Mouse (Mus musculus): ENCODE measurements around the gene Spink2. TPM values are rescaled to one million over a fixed set of nuclear protein-coding genes. Genes with fewer than 3 reads are reported as not detected.
A peak's percentile ranks its signal among the peaks of the same experiment; 100 is the strongest.

Gene Spink2
- 0.75 and 0.99 TPM in 2 replicates for polyA plus RNA-seq (2014; fragmentation: Nextera tagmentation; extraction: Ambion mirVana)

GRCm38 (mm10) chr5:77211236-77211635 is at the start of gene Spink2:
Gene Spink2 (minus strand): TSS chr5:77211471.
- H3K27me3 ChIP-seq (replicated peaks; ENCODE audit: control insufficient read depth, insufficient read depth, low read length), result no peaks in the 10 kb centered on the region
- no peaks in the 10 kb centered on the region for H3K9me3 ChIP-seq (replicated peaks; ENCODE audit: control insufficient read depth, low read length)
- peak within 1 kb of the TSS; percentile 35; the same call in 1 of the 2 replicates for H3K9ac ChIP-seq (ENCODE audit: low read length)
- peak within 1 kb of the TSS; percentile 43 for H3K4me2 ChIP-seq (ENCODE audit: low read length)
- peak within 1 kb of the TSS; percentile 6; the same call in 1 of the 2 replicates for H3K4me3 ChIP-seq (ENCODE audit: low read depth, low read length)
- H3K27ac ChIP-seq (ENCODE audit: low read depth, low read length), result no peak within 1 kb of the TSS
- 8% methylated on average over 18 of the region's 18 CpGs for WGBS
- DNase-seq (ENCODE audit: low spot score), result peak; percentile 7
- peak; percentile 57; the same call in 1 of the 2 replicates for ATAC-seq
- H3K36me3 ChIP-seq (ENCODE audit: control insufficient read depth, insufficient read depth, low read length), result no peaks in the 10 kb centered on the region
- H3K4me1 ChIP-seq (ENCODE audit: control insufficient read depth, insufficient read depth, low read length), result no peaks in the 10 kb centered on the region; the same call in 1 of the 2 replicates

- WGBS, result 69% methylated on average over 6 of the region's 6 CpGs
- ATAC-seq, result no peak
These were observed 48.9 kb upstream of the Spink2 start for GRCm38 (mm10) chr5:77260141-77260540.

GRCm38 (mm10) chr5:77259315-77259714 is 48.0 kb upstream of the Spink2 start:
- H3K4me2 ChIP-seq (ENCODE audit: low read length), result no peak overlapping the region
- no peak overlapping the region for H3K4me3 ChIP-seq (ENCODE audit: low read depth, low read length)
- no peaks in the 10 kb centered on the region for H3K36me3 ChIP-seq (ENCODE audit: control insufficient read depth, insufficient read depth, low read length)
- no peaks in the 10 kb centered on the region for H3K9me3 ChIP-seq (replicated peaks; ENCODE audit: control insufficient read depth, low read length)
- DNase-seq (ENCODE audit: low spot score) (no peak), ATAC-seq (no peak)
- H3K27me3 ChIP-seq (replicated peaks; ENCODE audit: control insufficient read depth, insufficient read depth, low read length), result no peaks in the 10 kb centered on the region
- H3K4me1 ChIP-seq (ENCODE audit: control insufficient read depth, insufficient read depth, low read length), result no peaks in the 10 kb centered on the region
- no peak overlapping the region for H3K9ac ChIP-seq (ENCODE audit: low read length)
- no peak overlapping the region for H3K27ac ChIP-seq (ENCODE audit: low read depth, low read length)

More at GRCm38 (mm10) chr5:77260141-77260540, 48.9 kb upstream of the Spink2 start:
- H3K4me1 ChIP-seq (ENCODE audit: control insufficient read depth, insufficient read depth, low read length), result no peaks in the 10 kb centered on the region; the same call in 1 of the 2 replicates
- no peaks in the 10 kb centered on the region for H3K9me3 ChIP-seq (replicated peaks; ENCODE audit: control insufficient read depth, low read length)
- H3K27ac ChIP-seq (ENCODE audit: low read depth, low read length), result no peak overlapping the region
- no peak for DNase-seq (ENCODE audit: low spot score)
- H3K4me3 ChIP-seq (ENCODE audit: low read depth, low read length), result no peak overlapping the region
- no peaks in the 10 kb centered on the region for H3K36me3 ChIP-seq (ENCODE audit: control insufficient read depth, insufficient read depth, low read length)
- H3K4me2 ChIP-seq (ENCODE audit: low read length), result no peak overlapping the region
- H3K27me3 ChIP-seq (replicated peaks; ENCODE audit: control insufficient read depth, insufficient read depth, low read length), result no peaks in the 10 kb centered on the region
- no peak overlapping the region for H3K9ac ChIP-seq (ENCODE audit: low read length)

GRCm38 (mm10) chr5:77257603-77258002 is 46.3 kb upstream of the Spink2 start:
- Histone ChIP-seq H3K27ac (ENCODE audit: low read depth, low read length) (no peak overlapping the region), H3K9ac (ENCODE audit: low read length) (no peak overlapping the region), H3K9me3 (replicated peaks; ENCODE audit: control insufficient read depth, low read length) (no peaks in the 10 kb centered on the region), H3K27me3 (replicated peaks; ENCODE audit: control insufficient read depth, insufficient read depth, low read length) (no peaks in the 10 kb centered on the region), H3K4me3 (ENCODE audit: low read depth, low read length) (no peak overlapping the region), H3K36me3 (ENCODE audit: control insufficient read depth, insufficient read depth, low read length) (no peaks in the 10 kb centered on the region), H3K4me1 (ENCODE audit: control insufficient read depth, insufficient read depth, low read length) (no peaks in the 10 kb centered on the region), H3K4me2 (ENCODE audit: low read length) (no peak overlapping the region)
- DNase-seq (ENCODE audit: low spot score) (no peak), ATAC-seq (no peak)
- 78% methylated on average over 3 of the region's 3 CpGs for WGBS

GRCm38 (mm10) chr5:77254402-77254801 is 43.1 kb upstream of the Spink2 start:
- Histone ChIP-seq H3K9me3 (replicated peaks; ENCODE audit: control insufficient read depth, low read length) (no peaks in the 10 kb centered on the region), H3K27me3 (replicated peaks; ENCODE audit: control insufficient read depth, insufficient read depth, low read length) (no peaks in the 10 kb centered on the region), H3K4me2 (ENCODE audit: low read length) (no peak overlapping the region), H3K4me1 (ENCODE audit: control insufficient read depth, insufficient read depth, low read length) (no peaks in the 10 kb centered on the region), H3K9ac (ENCODE audit: low read length) (no peak overlapping the region), H3K27ac (ENCODE audit: low read depth, low read length) (no peak overlapping the region), H3K36me3 (ENCODE audit: control insufficient read depth, insufficient read depth, low read length) (no peaks in the 10 kb centered on the region), H3K4me3 (ENCODE audit: low read depth, low read length) (no peak overlapping the region)
- ATAC-seq (no peak), DNase-seq (ENCODE audit: low spot score) (no peak)
- WGBS, result 62% methylated on average over 3 of the region's 3 CpGs

GRCm38 (mm10) chr5:77253154-77253553 is 41.9 kb upstream of the Spink2 start:
- Histone ChIP-seq H3K4me2 (ENCODE audit: low read length) (no peak overlapping the region), H3K9me3 (replicated peaks; ENCODE audit: control insufficient read depth, low read length) (no peaks in the 10 kb centered on the region), H3K36me3 (ENCODE audit: control insufficient read depth, insufficient read depth, low read length) (no peaks in the 10 kb centered on the region), H3K4me3 (ENCODE audit: low read depth, low read length) (no peak overlapping the region), H3K9ac (ENCODE audit: low read length) (no peak overlapping the region), H3K27me3 (replicated peaks; ENCODE audit: control insufficient read depth, insufficient read depth, low read length) (no peaks in the 10 kb centered on the region), H3K27ac (ENCODE audit: low read depth, low read length) (no peak overlapping the region), H3K4me1 (ENCODE audit: control insufficient read depth, insufficient read depth, low read length) (no peaks in the 10 kb centered on the region)
- ATAC-seq, result no peak
- WGBS, result 86% methylated on average over 1 of the region's 1 CpGs
- no peak for DNase-seq (ENCODE audit: low spot score)

- ATAC-seq (no peak), DNase-seq (ENCODE audit: low spot score) (no peak)
- H3K27me3 ChIP-seq (replicated peaks; ENCODE audit: control insufficient read depth, insufficient read depth, low read length), result no peaks in the 10 kb centered on the region
- no peak overlapping the region for H3K4me2 ChIP-seq (ENCODE audit: low read length)
- 59% methylated on average over 8 of the region's 8 CpGs for WGBS
- no peaks in the 10 kb centered on the region for H3K4me1 ChIP-seq (ENCODE audit: control insufficient read depth, insufficient read depth, low read length)
- H3K4me3 ChIP-seq (ENCODE audit: low read depth, low read length), result no peak overlapping the region
- H3K36me3 ChIP-seq (ENCODE audit: control insufficient read depth, insufficient read depth, low read length), result no peaks in the 10 kb centered on the region
- no peaks in the 10 kb centered on the region for H3K9me3 ChIP-seq (replicated peaks; ENCODE audit: control insufficient read depth, low read length)
- no peak overlapping the region for H3K27ac ChIP-seq (ENCODE audit: low read depth, low read length)
- H3K9ac ChIP-seq (ENCODE audit: low read length), result no peak overlapping the region
These were observed 41.0 kb upstream of the Spink2 start for GRCm38 (mm10) chr5:77252115-77252827.

GRCm38 (mm10) chr5:77251656-77252055 is 40.4 kb upstream of the Spink2 start:
- H3K4me3 ChIP-seq (ENCODE audit: low read depth, low read length), result no peak overlapping the region
- no peaks in the 10 kb centered on the region for H3K27me3 ChIP-seq (replicated peaks; ENCODE audit: control insufficient read depth, insufficient read depth, low read length)
- H3K4me1 ChIP-seq (ENCODE audit: control insufficient read depth, insufficient read depth, low read length), result no peaks in the 10 kb centered on the region
- H3K9me3 ChIP-seq (replicated peaks; ENCODE audit: control insufficient read depth, low read length), result no peaks in the 10 kb centered on the region
- no peak overlapping the region for H3K9ac ChIP-seq (ENCODE audit: low read length)
- WGBS, result 23% methylated on average over 5 of the region's 5 CpGs
- DNase-seq (ENCODE audit: low spot score) (no peak), ATAC-seq (no peak)
- no peak overlapping the region for H3K27ac ChIP-seq (ENCODE audit: low read depth, low read length)
- H3K36me3 ChIP-seq (ENCODE audit: control insufficient read depth, insufficient read depth, low read length), result no peaks in the 10 kb centered on the region
- no peak overlapping the region for H3K4me2 ChIP-seq (ENCODE audit: low read length)

- 61% methylated on average over 9 of the region's 9 CpGs for WGBS
- H3K4me3 ChIP-seq (ENCODE audit: low read depth, low read length), result no peak overlapping the region
- H3K27ac ChIP-seq (ENCODE audit: low read depth, low read length), result no peak overlapping the region
- no peak for DNase-seq (ENCODE audit: low spot score)
- ATAC-seq, result no peak
- H3K27me3 ChIP-seq (replicated peaks; ENCODE audit: control insufficient read depth, insufficient read depth, low read length), result no peaks in the 10 kb centered on the region
- H3K36me3 ChIP-seq (ENCODE audit: control insufficient read depth, insufficient read depth, low read length), result no peaks in the 10 kb centered on the region
- H3K9me3 ChIP-seq (replicated peaks; ENCODE audit: control insufficient read depth, low read length), result no peaks in the 10 kb centered on the region
- no peak overlapping the region for H3K4me2 ChIP-seq (ENCODE audit: low read length)
- peaks cover 7% of the 10 kb centered on the region for H3K4me1 ChIP-seq (ENCODE audit: control insufficient read depth, insufficient read depth, low read length)
- no peak overlapping the region for H3K9ac ChIP-seq (ENCODE audit: low read length)
These were observed 38.8 kb upstream of the Spink2 start for GRCm38 (mm10) chr5:77250083-77250482.
